Mouse (Mus musculus): ENCODE measurements around the gene Nav1. TPM values are rescaled to one million over a fixed set of nuclear protein-coding genes. Genes with fewer than 3 reads are reported as not detected.

The Nav1 gene
- total RNA-seq, 2 experiments from 2014 or later: 214 to 218 TPM

DNA sequence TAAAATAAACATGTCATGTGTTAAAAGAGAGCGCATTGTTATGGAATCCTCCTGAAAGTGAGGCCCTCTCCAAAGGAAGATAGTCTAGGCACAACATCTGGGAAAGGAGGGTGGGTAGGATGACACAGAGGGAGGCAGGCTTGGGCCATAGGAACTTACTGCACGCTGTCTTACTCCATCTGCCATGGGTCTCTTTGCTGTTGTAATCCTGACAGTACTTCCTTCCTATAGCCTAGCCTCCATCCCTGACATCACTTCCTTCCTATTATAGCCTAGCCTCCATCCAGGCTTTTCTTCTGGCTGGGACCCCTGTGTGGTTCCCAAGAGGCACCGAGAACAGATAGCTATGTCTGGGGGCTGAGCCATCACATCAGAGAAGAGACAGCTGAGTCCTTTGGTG, 10.2 kb upstream of the Nav1 start:
- no peak for DNase-seq (ENCODE audit: low spot score in 2 of 2)

DNA sequence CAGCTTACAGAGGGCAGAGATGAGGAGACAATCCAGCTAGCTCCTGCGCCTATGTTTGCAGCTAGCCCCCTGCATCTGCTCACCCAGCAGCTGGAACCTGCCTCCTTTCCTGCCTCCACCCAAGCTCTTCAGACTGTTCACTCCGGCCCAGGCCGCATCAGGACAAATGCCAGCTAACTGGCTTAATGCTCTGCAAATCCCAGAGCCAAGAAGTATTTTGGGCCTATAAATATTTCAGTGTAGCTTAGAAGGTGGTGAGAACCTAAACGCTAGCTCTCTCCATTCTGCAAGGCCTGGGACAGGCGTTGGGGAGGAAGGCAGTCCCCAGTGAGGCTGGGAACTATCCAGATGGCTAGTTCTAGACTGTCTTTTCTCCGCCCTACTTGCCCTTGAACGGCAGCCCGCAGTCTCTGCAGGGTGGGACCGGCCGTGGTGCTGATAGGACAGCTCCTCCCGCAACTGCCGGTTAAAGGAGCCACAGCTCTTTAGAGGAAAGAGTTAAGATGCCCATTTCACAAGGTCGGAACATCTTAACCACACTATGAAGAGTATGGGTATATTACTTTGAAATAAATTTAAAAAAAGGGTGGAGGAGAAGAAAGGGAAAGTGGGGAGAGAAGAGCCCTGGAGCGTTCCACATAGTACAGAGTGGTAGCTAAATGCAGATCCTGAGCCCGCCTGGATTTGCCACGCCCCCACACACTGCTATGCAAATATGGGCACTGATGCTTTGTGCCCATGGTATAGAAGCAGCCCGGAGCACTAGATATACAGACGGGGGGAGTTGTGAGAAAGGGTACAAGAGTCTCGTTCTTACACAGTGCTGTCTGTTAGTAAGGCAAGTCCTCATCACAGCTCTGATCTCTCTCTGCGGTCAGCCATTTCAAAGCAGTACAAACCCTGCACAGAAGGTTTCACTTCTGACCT, 8.9 kb upstream of the Nav1 start:
- peak; percentile 60 to 70 for DNase-seq (ENCODE audit: low spot score in 2 of 2)

DNA sequence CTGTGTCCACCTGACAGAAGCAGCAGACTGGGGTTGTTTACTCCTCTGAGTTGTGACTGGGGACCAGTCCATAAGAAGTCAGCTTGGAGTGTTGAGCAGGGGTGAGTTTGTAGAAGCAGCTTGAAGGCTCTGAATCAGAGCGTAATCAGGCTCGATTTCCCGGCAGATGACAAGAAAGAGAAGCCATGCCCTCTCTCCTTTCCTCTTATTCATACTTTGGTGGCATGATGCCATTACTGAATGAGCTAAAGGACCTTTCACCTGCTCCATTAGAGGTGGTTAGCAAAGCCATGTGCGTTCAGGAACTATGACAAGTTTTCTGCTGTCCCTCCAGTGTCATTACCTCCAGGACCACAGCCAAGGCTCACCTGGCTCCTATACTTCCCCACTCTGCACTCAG, 2.5 kb upstream of the Nav1 start:
- no peak for DNase-seq (ENCODE audit: low spot score in 2 of 2)

DNA sequence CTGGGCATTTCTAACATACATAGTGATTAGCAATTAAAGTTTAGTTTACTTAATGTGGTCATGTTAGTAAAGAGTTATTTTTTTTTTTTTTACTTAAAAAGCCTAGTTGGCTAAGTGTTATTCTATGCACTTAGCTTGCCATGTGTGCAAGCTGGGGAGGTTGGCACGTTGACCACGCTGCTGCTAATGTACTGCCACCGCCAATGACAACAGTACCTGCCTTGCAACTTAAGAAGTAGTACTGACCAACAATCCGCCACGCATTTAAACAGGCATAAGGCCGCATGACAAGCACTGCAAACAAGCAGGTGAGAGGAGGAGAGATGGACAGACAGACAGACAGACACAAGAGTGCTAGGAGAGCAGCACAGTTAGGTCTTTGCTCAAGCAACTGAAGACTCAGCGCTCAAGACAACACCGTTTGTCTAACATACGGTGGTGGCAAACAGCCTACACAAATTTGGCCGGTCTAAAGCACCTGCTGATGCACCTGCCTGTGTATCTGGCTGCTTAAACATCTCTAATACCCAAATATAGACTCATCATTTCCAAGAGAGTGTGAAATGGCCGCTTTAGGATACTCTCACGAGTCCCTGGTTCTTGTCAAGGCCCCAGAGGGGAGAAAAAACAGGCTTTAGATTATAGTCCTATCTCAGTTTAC, 610 bp downstream of the Nav1 start:
- no peak for DNase-seq (ENCODE audit: low spot score in 2 of 2)

DNA sequence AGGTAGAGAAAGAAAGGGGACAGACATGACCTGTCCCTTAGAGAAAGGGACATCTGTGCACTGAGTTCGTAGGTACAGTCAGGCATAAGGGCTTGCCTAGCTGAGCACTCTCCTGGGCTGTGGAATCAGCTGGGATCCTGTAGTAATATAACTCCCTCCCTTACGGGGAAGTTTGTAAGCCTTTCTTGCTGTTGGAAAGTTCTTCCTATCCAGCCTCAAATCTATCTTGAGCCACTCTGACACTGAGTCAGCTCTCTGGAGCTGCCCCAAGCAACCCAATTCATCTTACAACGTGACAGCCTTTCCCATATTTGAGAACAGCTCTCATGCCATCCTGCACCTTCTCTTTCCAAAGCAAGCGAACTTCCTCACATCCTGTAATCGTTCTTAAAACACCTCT, 1.6 kb downstream of the Nav1 start:
- no peak for DNase-seq (ENCODE audit: low spot score in 2 of 2)

DNA sequence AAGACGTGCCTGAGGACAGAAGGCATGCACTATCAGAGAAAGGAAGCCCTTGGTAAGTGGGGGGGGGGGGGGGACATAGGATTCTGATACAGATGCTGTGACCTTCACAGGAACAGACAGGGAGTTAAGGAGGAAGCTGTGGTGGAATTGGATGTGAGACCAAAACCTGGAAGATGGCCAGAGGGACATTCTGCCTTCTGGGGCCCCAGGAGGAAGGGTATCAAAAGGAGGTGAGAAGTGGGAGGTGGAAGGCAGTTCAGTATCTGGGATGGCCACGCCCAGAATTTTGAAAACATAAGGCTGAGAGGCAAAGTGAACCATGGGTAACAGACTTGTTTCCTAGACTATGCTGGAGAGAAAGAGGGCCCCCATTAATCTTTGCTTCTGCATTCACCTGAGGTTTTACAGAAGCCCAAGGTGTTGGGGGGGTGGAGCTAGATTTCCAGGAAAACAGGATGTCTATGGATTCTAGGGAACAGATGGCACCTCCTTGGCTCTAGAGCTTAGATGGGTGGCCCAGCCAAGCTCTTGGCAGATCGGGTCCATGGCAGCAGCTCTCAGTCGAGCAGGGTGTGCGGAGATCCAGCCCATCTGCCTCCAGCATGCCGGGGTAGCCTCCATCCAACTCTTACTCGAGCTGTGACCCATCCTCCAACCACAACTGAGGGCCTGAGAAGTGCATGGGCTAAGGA, 2.6 kb downstream of the Nav1 start:
- DNase-seq (ENCODE audit: low spot score in 2 of 2): peak; percentile 62 to 68

DNA sequence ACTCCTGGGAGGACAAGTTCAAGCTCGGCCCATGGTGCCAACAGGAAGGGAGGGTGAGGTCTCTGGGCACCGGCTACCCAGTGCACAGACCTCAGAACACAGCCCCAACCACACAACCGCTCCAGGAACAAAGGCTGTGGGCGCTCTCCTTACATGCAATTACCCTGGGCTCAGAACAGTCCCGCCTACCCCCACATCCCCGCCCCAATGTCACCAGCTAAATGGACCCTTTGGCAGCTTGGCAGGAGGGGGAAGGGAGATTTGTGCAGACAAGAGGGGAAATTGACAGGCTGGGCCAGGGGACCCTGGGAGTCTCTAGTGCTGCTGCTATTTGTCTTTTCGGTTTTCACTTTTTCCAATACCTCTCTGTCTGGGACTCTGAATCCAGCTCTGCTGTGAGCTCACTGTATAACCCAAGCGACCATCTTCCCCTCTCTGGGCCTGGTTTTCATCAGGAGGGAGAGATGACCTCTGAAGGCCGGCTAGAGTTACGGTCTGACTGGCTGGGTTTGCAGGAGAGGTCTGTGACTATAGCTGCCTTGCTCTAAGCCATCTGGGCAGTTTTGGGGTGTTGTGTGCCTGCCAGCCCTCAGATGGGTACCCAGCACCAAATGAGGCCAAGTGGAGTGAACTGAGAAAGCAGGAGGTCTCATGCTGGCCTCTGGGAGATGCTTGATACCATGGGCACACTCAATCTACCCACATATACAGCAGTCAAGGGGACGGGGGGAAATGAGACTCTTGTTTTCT, 3.8 kb downstream of the Nav1 start:
- DNase-seq (ENCODE audit: low spot score in 2 of 2): peak in 1 of 2 experiments; percentile 43

DNA sequence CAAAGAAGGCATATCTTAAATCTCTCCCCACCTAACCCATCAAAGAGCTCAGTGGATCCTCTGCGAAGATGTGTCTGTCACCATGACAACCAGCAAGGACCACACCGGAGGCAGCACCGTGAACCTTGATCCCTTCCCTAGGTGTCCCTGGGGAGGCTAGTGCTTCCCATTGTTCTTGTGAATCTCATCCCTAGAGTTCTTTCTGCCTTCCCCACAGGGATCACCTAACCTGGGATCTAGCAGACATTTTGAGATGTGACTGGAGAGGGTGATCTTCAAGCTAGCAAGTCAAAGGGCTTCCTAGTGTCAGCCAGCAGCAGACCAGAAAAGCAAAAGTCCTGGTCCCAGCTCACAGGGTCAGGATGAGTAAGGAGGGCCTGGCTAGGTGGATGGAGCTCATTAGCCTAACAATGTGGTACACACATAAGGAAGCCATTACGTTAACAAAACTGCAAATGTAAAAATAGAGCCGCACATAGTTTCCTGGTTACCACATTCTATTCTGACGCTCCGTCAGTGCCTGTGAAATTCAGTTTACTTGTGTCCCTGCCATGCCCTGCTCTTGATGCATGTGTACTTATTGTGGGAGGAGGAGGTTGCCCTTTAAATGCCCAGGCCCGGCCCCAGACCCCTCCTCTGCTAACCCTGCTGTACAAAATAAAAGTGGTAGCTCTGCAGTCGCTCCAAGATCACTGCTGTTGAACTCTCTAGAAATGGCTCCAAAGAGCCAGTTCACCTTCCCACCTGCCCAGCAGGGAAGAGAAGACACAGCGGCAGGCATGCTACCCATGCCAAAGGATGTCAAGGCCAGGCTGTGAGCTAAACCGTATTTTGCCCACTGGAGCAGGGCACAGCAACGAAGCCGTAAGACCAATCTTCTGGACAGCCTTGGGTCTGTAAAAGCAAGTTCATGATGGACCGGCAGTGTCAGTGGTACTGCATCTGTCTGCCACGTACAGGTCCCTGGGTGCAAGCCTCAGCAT, 6.8 kb downstream of the Nav1 start:
- DNase-seq (ENCODE audit: low spot score in 2 of 2): no peak

DNA sequence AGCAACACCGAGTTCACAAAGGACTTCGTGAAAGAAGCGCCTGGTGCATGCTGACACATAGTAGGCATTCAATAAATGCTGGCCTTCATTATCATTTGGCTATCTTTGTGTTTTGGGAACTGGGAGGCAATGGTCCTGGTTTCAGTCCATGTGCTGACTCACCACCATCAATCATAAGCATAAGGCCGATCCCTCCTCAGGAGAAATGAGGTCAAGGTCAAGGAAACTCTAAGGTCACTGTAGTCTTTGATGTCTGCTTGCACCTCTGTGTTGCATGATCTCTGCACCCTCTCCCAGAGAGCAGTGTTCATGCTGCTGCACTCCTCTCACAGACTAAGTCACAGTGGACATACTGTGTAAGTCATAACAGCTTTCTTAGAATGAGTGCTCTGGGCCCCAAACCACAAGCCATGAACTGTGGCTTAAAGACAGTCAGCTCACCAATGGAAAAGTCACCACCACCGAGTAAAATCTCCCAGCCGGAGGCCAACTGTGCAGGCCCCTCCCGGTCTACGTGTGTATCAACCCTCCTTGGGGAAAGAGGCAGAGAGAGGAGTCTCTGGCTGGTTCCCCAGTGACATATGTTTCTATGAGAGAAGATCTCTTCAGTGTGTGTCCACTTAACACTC, 8.7 kb downstream of the Nav1 start:
- no peak for DNase-seq (ENCODE audit: low spot score in 2 of 2)

DNA sequence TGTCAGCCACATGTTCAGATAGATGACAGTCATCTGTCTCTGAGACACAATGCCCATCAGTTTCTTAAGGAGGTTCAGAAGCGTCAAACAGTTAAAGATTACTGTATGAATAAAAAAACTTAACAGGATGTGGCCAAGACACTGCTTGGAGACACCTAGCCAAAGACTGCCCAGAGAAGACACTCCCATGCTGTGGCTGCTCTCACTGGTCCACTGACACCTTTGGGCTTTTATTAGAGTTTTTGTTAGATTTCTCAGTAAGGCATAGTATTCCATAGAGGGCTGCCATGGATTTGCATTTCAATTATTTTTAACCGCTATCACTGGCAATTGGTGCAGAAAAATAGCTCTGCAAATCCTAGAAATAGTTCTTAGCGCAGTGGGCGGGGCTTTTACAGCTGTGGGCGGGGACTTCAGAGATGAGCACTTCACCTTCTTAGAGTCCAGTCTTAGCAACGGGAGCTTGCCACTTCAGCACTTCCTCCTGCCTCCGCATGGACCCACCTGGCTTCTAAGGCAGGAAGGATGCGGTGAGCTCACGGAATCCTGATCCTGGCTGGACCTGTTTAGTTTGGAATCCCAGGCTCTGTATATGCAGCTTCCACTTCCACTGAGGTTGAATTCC, 12.7 kb downstream of the Nav1 start:
- no peak for DNase-seq (ENCODE audit: low spot score in 2 of 2)

DNA sequence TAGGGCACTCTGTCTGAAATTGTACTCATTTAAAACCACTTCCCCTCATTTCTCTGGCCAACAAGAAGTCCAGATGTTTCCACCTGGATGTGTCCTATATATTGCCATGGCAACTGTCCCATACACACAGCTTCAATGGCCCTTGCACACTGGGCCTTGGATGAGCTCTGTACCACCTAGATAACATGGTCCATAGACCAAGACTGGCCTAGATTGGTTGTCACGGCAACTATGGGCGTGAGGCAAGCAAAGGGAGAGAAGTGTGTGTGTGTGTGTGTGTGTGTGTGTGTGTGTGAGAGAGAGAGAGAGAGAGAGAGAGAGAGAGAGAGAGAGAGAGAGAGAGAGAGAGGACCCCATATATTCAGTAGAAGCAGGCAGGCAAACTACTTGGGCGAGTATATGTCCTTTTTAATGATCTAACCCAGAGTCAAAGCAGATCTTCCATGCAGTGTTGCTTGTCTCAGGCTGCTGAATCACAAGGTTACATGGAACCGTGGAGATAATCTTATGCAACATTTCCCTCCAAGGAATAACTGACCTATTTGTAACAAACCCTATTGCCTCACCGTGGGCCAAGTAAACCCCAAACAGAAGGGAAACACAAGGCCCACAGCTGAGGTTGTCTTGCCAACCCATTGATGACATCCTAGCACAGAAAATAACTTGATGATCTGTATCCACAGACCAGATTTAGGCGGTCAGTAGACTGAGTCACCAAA, 13.4 kb downstream of the Nav1 start:
- no peak for DNase-seq (ENCODE audit: low spot score in 2 of 2)

DNA sequence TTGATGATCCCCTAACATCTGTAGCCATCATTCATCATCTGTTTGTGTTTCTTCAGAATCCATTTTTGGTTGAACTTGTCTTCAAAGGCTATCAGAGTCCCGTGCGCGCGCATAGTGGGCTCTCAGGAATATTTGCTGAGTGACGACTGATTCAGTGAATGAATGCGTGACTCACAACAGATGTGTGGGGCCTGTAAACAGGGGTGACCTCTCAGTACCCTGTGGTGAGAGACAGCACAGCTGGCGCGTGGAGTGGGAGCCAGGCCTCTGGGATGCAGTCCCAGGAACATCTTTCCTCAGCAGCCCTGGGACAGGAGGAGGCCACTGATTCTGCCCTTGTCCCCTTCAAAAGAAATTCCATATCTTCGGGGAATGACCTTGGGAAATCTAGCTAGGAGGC, 16.3 kb downstream of the Nav1 start:
- no peak for DNase-seq (ENCODE audit: low spot score in 2 of 2)

DNA sequence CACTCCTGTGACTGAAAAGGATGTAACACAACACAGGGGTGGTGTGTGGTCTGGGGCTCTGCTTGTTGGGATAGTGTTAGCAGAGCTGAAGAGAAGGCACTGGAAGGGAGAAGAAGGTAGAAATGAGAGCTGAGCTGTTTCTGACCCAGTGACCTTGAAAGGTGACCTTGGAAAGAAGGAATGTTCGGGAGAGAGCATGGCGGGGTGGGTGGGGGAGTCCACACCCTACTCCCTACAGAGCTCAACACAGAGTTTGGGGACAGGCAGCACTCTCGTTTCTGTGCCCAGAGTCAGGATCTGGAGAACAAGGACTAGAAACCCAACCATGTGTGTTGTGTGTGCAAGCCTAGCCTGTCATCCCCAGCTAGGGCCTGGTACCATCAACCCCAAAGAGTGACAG, 18.1 kb downstream of the Nav1 start:
- DNase-seq (ENCODE audit: low spot score in 2 of 2): no peak

DNA sequence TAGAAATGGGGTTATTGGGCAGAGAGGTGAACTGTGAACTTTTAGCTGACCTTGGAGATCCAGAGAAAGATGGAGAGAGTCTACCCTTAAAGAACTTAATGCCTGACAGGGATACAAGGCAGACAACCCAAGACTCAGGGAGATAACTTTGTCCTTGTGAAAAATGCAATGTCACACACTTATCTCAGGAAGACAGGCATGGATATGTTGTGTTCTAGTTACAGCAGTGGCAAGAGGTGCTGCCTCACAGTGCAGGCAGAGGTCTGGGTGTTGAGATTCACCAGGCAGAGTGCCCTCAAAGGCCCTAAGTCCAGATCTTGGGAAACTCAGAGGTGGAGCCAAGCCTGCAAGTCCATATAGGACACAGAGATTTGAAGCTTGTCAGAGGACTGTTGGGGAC, 20.2 kb downstream of the Nav1 start:
- DNase-seq (ENCODE audit: low spot score in 2 of 2): no peak

DNA sequence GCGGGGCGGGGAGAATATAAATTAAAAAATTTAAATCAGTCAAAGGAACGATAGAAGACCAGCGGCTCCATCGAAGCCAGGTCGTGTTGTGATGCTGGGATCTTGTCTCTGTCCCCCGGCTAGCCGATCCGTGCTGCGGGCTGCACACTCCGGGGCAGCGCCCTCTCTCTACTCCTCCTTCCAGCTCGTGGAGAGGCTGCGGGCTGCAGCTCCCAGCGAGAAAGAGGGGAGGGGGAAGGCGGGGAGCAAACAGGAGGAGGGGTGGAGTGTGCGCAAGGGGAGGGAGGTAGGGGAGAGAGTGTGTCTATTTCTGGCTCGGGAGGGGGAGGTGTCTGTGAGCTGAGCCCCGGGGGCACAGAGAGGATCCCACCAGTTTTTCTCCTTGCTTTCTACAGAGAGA, 21.5 kb downstream of the Nav1 start:
- peak; percentile 68 to 78 for DNase-seq (ENCODE audit: low spot score in 2 of 2)

DNA sequence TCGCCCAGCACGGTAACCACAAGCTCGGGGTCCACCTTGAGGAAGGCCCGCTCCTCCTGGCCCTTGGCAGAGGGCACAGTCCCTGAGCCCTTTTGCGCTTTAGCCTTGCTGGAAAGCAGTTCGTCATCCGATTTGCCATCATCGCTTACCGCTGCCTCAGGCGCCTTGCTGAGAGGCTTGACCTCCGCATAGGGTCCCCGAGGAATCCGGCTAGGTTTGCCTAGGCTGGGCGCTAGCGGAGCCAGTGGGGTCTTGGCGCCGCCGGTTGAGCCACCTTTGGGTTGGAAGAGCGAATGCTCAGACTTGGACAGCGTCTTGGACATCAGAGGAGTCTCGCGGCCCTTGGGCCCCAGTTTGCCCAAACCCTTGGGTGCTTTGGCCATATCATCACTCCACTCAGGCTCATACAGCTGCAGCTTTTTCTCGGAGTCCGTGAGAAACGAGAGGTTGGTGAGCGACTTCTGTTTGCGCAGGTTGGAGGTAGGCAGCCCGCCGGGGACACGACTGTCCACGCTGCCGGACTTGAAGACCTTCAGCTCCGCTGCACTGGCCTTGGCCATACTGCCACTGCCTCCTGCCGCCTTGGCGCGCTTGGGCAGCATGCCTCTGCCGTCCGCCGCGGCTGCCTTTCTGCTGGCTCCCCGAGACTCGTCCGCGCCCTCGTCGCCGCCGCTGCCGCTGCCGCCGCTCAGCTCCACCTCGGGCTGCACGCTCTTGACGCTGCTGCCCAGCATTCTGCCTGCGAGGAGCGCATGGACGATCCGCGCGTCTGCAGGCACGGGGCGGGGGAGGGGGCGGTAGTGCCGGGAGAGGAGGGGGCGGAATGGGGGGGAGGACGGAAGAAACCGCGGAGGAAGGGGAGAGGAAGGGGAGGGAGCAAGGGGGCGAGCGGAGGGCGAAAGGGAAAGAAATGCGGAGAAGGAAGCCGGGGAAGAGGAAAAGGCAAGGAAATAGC, 22.2 kb downstream of the Nav1 start:
- peak; percentile 57 to 73 for DNase-seq (ENCODE audit: low spot score in 2 of 2)

Measured in layer of hippocampus, postnatal 10 days (tissue).